Mouse (Mus musculus) lung, embryonic 15.5 days (tissue): Measurements from ENCODE around the gene Unk. TPM values are rescaled to one million over a fixed set of nuclear protein-coding genes. Genes with fewer than 3 reads are reported as not detected.
A peak's percentile ranks its signal among the peaks of the same experiment; 100 is the strongest.
"Not testable (repeated sequence)": the region's sequence is repeated elsewhere in the genome, so short reads cannot be mapped to it uniquely, and the experiment has no call there.

ENCODE experiments used
- ATAC-seq: fragments of 200-750 bp; cut with Nextera tagmentation; 2 replicates; pipeline ENCODE4 v1.8.0; 2017; ENCODE audit warnings: moderate number of reproducible peaks, borderline replicate concordance; ENCODE audit not compliant: low FRiP score, low TSS enrichment; ENCODE audit errors: extremely low read depth
- H3K27ac ChIP-seq: fragments of 300-500 bp; sonication (generic); 2 replicates; pipeline ENCODE4 v1.5.1; 2015; ENCODE audit warnings: moderate library complexity, mild to moderate bottlenecking, inconsistent platforms
- H3K27me3 ChIP-seq: fragments of 300-500 bp; sonication (generic); 2 replicates; pipeline ENCODE4 v1.6.1; 2015; ENCODE audit warnings: inconsistent platforms
- H3K36me3 ChIP-seq: fragments of 300-500 bp; sonication (generic); 2 replicates; pipeline ENCODE4 v1.6.1; 2015; ENCODE audit warnings: inconsistent platforms
- H3K4me1 ChIP-seq: fragments of 300-500 bp; sonication (generic); 2 replicates; pipeline ENCODE4 v1.6.1; 2015; ENCODE audit warnings: inconsistent platforms
- H3K4me2 ChIP-seq: fragments of 300-500 bp; sonication (generic); 2 replicates; pipeline ENCODE4 v1.6.1; 2015; ENCODE audit warnings: inconsistent platforms, mild to moderate bottlenecking, moderate library complexity
- H3K4me3 ChIP-seq: fragments of 300-500 bp; sonication (generic); 2 replicates; pipeline ENCODE4 v1.5.1; 2015; ENCODE audit warnings: mild to moderate bottlenecking, inconsistent platforms
- H3K9ac ChIP-seq: fragments of 300-500 bp; sonication (generic); 2 replicates; pipeline ENCODE4 v1.6.1; 2015; ENCODE audit warnings: inconsistent platforms
- H3K9me3 ChIP-seq: fragments of 300-500 bp; sonication (generic); 2 replicates; pipeline ENCODE4 v1.6.1; 2016; ENCODE audit warnings: inconsistent platforms
- WGBS: fragments of 180-500 bp; shearing (Covaris S2); methylation state at CpG from one replicate; pipeline ENCODE4 v1.1.7; 2015; 5-methylcytosine and 5-hydroxymethylcytosine counted together
- polyA plus RNA-seq: library from polyadenylated mRNA; unstranded; fragments of >200 nt; fragmentation: Nextera tagmentation; extraction: Ambion mirVana; gene quantifications from 2 replicates; pipeline ENCODE4 v1.2.1, GENCODE M21; 2015

Gene Unk
- polyA plus RNA-seq, 1 experiment from 2014 or later = 37.7 TPM

GRCm38 (mm10) chr11:116011529-116012261 is 18.4 kb upstream of the Unk start:
- 14% methylated on average over 13 of the region's 14 CpGs for WGBS
- no peak for ATAC-seq

GRCm38 (mm10) chr11:116012262-116012947 is 17.7 kb upstream of the Unk start, which contains the start of gene Galk1:
Galk1 (minus strand) TSS chr11:116012719.
- peaks cover 18% of the 10 kb centered on the region for H3K4me1 ChIP-seq
- H3K27me3 ChIP-seq = no peaks in the 10 kb centered on the region
- peak within 1 kb of the TSS; percentile 99 for H3K27ac ChIP-seq
- WGBS = under 1% methylated on average over 55 of the region's 55 CpGs
- no peaks in the 10 kb centered on the region for H3K9me3 ChIP-seq
- ATAC-seq = peak; percentile 93
- H3K36me3 ChIP-seq = peaks cover 23% of the 10 kb centered on the region
- H3K9ac ChIP-seq = peak within 1 kb of the TSS; percentile 88
- H3K4me2 ChIP-seq = peak within 1 kb of the TSS; percentile 87
- H3K4me3 ChIP-seq = peak within 1 kb of the TSS; percentile 78

More at GRCm38 (mm10) chr11:116011529-116012261, 18.4 kb upstream of the Unk start:
- Histone ChIP-seq H3K4me2 (peak overlapping the region; percentile 87), H3K36me3 (peaks cover 27% of the 10 kb centered on the region), H3K4me1 (peaks cover 18% of the 10 kb centered on the region), H3K27ac (peak overlapping the region; percentile 99), H3K4me3 (peak overlapping the region; percentile 78), H3K9me3 (no peaks in the 10 kb centered on the region), H3K9ac (peak overlapping the region; percentile 88), H3K27me3 (no peaks in the 10 kb centered on the region)

- H3K9me3 ChIP-seq = no peaks in the 10 kb centered on the region
- H3K4me1 ChIP-seq = peaks cover 18% of the 10 kb centered on the region
- WGBS = 50% methylated on average over 8 of the region's 8 CpGs
- H3K4me2 ChIP-seq = peak overlapping the region; percentile 3; the same call in 1 of the 2 replicates
- no peak overlapping the region for H3K9ac ChIP-seq
- no peak for ATAC-seq
- H3K36me3 ChIP-seq = 0 out of 2 replicates have a peak, but pooled peaks cover 4% of the 10 kb centered on the region
- H3K4me3 ChIP-seq = no peak overlapping the region
- no peaks in the 10 kb centered on the region for H3K27me3 ChIP-seq
- peak overlapping the region; percentile 62 for H3K27ac ChIP-seq
Observed at GRCm38 (mm10) chr11:116014821-116015220, 15.3 kb upstream of the Unk start.

- H3K27me3 ChIP-seq = no peaks in the 10 kb centered on the region
- peaks cover 15% of the 10 kb centered on the region for H3K4me1 ChIP-seq
- no peaks in the 10 kb centered on the region for H3K9me3 ChIP-seq
- H3K9ac ChIP-seq = no peak overlapping the region
- no peak overlapping the region for H3K27ac ChIP-seq
- H3K4me2 ChIP-seq = no peak overlapping the region
- H3K36me3 ChIP-seq = peaks cover 17% of the 10 kb centered on the region
- no peak overlapping the region for H3K4me3 ChIP-seq
- ATAC-seq = 0 out of 2 replicates have a peak, but pooled peaks have one; percentile 15
- WGBS = 25% methylated on average over 6 of the region's 6 CpGs
Observed at GRCm38 (mm10) chr11:116018106-116018505, 12.0 kb upstream of the Unk start.

GRCm38 (mm10) chr11:116018867-116019266 is 11.3 kb upstream of the Unk start:
- H3K27ac ChIP-seq = not testable (repeated sequence)
- WGBS = 85% methylated on average over 4 of the region's 4 CpGs

GRCm38 (mm10) chr11:116019360-116019791 is 10.7 kb upstream of the Unk start:
- 47% methylated on average over 1 of the region's 1 CpGs for WGBS

More at GRCm38 (mm10) chr11:116018867-116019266, 11.3 kb upstream of the Unk start:
- peaks cover 13% of the 10 kb centered on the region; the same call in 1 of the 2 replicates for H3K4me1 ChIP-seq
- H3K9me3 ChIP-seq, H3K4me2 ChIP-seq, H3K4me3 ChIP-seq, H3K27me3 ChIP-seq, H3K9ac ChIP-seq, ATAC-seq: not testable (repeated sequence)
- H3K36me3 ChIP-seq = peaks cover 17% of the 10 kb centered on the region

GRCm38 (mm10) chr11:116019976-116020411 is 10.1 kb upstream of the Unk start:
- Histone ChIP-seq H3K4me2 (no peak overlapping the region), H3K9me3 (no peaks in the 10 kb centered on the region), H3K36me3 (peaks cover 17% of the 10 kb centered on the region), H3K4me3 (no peak overlapping the region), H3K9ac (no peak overlapping the region), H3K4me1 (peaks cover 13% of the 10 kb centered on the region; the same call in 1 of the 2 replicates), H3K27me3 (no peaks in the 10 kb centered on the region), H3K27ac (peak overlapping the region; percentile 33; the same call in 1 of the 2 replicates)
- no peak for ATAC-seq
- WGBS = 64% methylated on average over 2 of the region's 2 CpGs

More at GRCm38 (mm10) chr11:116019360-116019791, 10.7 kb upstream of the Unk start:
- Histone ChIP-seq H3K36me3 (peaks cover 17% of the 10 kb centered on the region), H3K4me2 (no peak overlapping the region), H3K9me3 (no peaks in the 10 kb centered on the region), H3K4me1 (peaks cover 13% of the 10 kb centered on the region; the same call in 1 of the 2 replicates), H3K27ac (no peak overlapping the region), H3K27me3 (no peaks in the 10 kb centered on the region), H3K4me3 (no peak overlapping the region), H3K9ac (no peak overlapping the region)
- no peak for ATAC-seq

- Histone ChIP-seq H3K4me1 (peaks cover 17% of the 10 kb centered on the region), H3K27me3 (no peaks in the 10 kb centered on the region), H3K36me3 (peaks cover 17% of the 10 kb centered on the region), H3K4me3 (no peak overlapping the region), H3K4me2 (no peak overlapping the region), H3K9ac (no peak overlapping the region), H3K9me3 (no peaks in the 10 kb centered on the region), H3K27ac (peak overlapping the region; percentile 33; the same call in 1 of the 2 replicates)
- 18% methylated on average over 1 of the region's 1 CpGs for WGBS
- no peak for ATAC-seq
Observed at GRCm38 (mm10) chr11:116020519-116020922, 9.6 kb upstream of the Unk start.

GRCm38 (mm10) chr11:116021328-116022220 is 8.5 kb upstream of the Unk start:
- H3K9ac ChIP-seq = 0 out of 2 replicates have a peak overlapping the region, but pooled peaks have one; percentile 3
- 60% methylated on average over 6 of the region's 6 CpGs for WGBS
- no peak overlapping the region for H3K27ac ChIP-seq
- no peaks in the 10 kb centered on the region for H3K27me3 ChIP-seq
- ATAC-seq = no peak
- no peaks in the 10 kb centered on the region for H3K9me3 ChIP-seq
- peaks cover 17% of the 10 kb centered on the region for H3K4me1 ChIP-seq
- H3K4me2 ChIP-seq = peak overlapping the region; percentile 17; the same call in 1 of the 2 replicates
- H3K4me3 ChIP-seq = peak overlapping the region; percentile 12; the same call in 1 of the 2 replicates
- H3K36me3 ChIP-seq = peaks cover 17% of the 10 kb centered on the region

- H3K4me1 ChIP-seq = peaks cover 17% of the 10 kb centered on the region
- 42% methylated on average over 4 of the region's 4 CpGs for WGBS
- no peaks in the 10 kb centered on the region for H3K9me3 ChIP-seq
- no peak for ATAC-seq
- no peaks in the 10 kb centered on the region for H3K27me3 ChIP-seq
- H3K4me2 ChIP-seq = peak overlapping the region; percentile 59
- no peak overlapping the region for H3K27ac ChIP-seq
- H3K9ac ChIP-seq = peak overlapping the region; percentile 44
- H3K36me3 ChIP-seq = peaks cover 17% of the 10 kb centered on the region
- peak overlapping the region; percentile 87 for H3K4me3 ChIP-seq
Observed at GRCm38 (mm10) chr11:116022256-116022780, 7.8 kb upstream of the Unk start.
